Mouse (Mus musculus) yolk sac, embryonic 10.5 days (tissue): Measurements from ENCODE around the gene Dhx40.
"Not testable (repeated sequence)": the region's sequence is repeated elsewhere in the genome, so short reads cannot be mapped to it uniquely, and the experiment has no call there.

Source experiments
- DNase-seq: peaks from one replicate; pipeline ENCODE4 v3.0.0-alpha.2; 2017; ENCODE audit warnings: low spot score

Dhx40 gene

GRCm38 (mm10) chr11:86818928-86819327 is 11.4 kb upstream of the Dhx40 start:
- DNase-seq = no peak

- DNase-seq = not testable (repeated sequence)
Observed at GRCm38 (mm10) chr11:86816288-86816687, 8.7 kb upstream of the Dhx40 start.

DNA sequence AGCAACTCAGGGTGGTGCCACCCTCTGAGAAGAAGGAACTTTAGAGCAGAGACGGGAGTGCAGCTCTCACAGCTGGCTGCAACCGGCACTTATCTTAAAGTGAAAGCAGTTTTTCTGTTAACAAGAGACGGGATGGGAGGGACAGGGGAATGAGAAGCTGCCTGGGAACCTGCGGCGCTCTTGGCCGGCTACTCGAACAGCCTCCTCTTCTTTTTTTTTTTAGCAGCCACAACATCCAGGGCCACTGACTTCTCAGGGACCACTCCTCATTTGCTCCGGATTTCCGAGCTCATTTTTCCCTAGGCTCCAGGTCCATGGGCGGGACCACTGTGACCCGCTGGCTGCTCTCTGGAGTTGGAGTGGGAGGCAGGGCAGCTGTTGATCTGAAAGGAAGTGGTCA is 6.9 kb upstream of the Dhx40 start:
- DNase-seq = not testable (repeated sequence)

DNA sequence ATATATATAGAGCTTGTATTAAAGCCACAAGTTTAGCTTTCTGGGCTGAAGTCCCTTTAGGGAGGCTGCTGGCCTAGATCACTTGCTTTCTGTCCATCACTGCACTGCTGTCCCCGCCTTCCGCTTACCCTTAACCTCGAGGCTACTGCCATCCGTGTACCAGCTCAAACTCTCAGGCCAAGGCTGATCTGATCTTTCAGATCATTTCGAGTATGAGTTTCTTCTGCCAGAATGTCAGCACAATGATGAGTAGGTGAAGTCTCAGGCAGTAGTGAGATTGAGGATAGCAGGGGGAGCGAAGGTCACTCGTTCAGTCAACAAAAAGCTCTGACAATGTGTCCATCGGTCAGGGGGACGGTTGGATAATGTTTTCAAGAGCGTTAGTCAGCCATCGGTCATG is 5.7 kb upstream of the Dhx40 start:
- DNase-seq = not testable (repeated sequence)

DNA sequence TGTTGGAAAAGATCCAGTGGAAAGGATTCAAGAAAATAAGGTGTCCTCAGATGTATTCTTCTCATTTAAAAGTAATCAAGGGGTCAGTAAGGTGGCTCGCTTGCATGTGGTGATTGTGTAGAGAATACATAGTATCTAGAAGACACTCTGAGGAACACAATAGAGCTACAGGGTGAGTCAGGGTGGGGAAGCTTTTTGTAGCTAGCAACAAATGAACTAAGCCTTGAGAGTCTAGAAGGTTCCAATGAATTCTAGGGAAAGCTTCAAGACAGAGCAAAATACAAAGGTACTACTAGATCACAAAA is 3.7 kb upstream of the Dhx40 start:
- DNase-seq = no peak

- no peak for DNase-seq
Observed at GRCm38 (mm10) chr11:86810572-86811325, 3.2 kb upstream of the Dhx40 start.

DNA sequence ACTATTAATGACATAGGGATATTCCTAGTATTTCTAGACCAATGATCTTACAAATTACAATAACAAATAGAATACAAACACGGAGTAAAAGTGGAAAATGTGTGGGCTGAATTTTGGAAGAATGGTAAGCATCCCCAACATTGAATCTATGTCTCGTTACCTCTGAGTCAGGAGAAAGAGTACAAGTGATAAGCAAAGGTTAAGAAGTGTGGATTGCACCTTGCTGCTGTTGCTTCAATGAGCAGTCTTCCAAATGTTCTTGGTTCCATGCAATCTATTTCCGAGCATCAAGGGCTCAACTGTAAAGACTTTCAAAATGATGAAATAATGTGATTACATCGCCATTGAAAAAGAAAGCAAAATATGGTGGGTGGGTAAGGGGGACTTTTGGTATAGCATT is 2.3 kb upstream of the Dhx40 start:
- no peak for DNase-seq

DNA sequence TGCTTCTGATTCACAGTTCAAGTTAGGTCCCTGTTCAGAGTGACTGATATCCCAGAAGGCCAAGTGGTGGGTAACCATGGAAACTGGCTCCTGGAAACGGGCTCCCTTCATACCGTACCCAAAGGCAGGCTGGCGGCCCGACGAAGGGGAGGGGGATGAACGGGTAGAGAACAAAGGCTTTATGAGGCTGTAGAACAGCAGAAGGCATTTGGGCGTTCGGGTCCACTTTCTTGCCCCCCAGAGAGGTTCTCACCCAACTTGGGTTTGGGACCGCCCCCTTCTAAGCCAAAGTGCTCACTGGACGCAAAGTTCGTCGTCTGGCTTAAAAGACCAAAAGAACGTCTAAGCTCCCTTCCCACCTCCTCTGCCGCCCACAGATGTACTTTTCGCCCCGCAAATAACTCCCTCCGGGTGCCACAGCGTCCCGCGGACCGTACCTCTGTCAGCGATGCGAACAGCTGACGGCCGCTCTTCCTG is 507 bp downstream of the Dhx40 start:
- DNase-seq = peak; percentile 62

- DNase-seq = no peak
Observed at GRCm38 (mm10) chr11:86794161-86794560, 13.4 kb downstream of the Dhx40 start.

DNA sequence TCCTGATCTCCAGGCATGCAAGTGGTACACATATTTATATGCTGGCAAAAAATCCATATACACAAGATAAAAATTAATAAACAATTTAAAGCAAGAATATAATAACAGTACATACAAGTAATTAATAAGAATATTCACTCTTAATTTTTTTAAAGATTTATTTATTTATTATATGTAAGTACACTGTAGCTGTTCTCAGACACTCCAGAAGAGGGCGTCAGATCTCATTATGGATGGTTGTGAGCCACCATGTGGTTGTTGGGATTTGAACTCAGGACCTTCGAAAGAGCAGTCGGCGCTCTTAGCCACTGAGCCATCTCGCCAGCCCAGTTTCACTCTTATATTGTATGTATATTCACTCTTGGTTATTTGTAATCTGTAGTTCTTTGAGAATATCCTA is 20.1 kb downstream of the Dhx40 start:
- not testable (repeated sequence) for DNase-seq

DNA sequence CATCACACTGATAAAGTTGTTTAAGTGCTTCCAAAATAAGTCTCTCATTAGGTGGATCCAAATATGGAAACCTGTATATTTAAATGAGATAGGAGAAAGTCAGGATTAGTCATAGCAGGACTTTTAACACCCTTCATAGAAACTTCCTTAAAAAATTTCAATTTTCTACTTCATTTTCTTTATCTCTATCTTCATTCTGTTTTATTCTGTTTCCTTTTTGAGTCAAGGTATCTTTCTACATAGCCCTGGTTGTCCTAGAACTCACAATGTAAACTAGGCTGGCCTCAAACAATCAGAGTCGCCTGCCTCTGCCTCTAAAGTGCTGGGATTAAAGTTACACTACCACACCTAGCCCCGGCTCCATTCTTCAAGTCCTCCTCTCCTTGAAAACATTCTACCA is 21.8 kb downstream of the Dhx40 start:
- no peak for DNase-seq

DNA sequence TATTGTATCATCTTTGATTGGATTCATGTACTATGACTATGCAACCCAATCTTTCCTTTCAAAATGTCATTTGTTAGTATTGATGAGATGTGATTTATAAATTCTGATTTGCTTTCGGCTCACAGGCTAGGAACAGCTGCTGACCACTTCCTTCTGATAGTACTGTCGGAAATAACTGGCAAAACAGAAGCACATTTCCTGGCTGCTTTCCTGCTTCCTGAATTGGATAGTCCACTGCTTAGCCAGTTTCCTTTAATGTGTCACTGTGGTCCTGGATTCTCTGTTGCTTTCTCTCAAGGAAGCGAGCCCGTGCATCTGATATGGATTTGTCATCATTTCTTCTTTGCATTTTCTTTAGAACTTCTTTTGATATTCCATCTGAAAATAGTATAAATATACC is 37.7 kb downstream of the Dhx40 start:
- no peak for DNase-seq

DNA sequence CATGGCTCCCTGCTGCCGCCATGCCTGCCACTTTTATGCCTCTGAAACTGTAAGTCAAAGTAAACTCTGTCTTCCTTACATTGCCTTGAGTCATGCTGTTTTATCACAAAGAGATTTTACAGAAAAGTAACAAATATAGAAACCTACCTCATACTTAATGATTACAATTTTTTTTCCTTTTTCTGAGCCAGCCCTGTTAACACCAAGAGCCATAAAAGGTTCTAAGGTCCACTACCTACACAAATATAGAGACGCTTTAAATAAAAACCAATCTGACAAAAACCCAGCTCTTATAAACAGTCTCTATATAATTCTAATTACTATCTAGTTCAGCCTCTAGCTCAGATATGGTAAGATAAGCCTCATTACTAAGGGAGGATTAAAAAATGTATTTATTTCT is 43.0 kb downstream of the Dhx40 start:
- no peak for DNase-seq

DNA sequence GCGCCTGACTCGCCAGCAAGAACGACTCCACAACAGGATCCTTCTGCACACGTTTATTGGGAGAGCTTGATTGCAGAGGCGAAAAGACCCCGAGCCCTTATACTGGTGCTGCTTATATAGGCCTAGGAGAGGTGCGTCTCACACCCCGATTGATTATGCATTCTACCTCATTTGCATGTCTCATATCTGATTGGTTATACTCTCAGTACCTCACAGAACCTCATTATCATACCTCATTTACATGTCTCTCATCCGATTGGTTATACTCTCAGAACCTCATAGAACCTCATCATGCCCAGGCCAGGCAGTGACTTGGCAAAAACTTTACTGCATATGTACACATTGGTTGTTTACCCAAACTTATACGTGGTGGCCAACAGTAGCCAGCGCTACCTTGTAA is 44.4 kb downstream of the Dhx40 start:
- DNase-seq = not testable (repeated sequence)

- DNase-seq = no peak
Observed at GRCm38 (mm10) chr11:86760357-86760756, 47.2 kb downstream of the Dhx40 start.

DNA sequence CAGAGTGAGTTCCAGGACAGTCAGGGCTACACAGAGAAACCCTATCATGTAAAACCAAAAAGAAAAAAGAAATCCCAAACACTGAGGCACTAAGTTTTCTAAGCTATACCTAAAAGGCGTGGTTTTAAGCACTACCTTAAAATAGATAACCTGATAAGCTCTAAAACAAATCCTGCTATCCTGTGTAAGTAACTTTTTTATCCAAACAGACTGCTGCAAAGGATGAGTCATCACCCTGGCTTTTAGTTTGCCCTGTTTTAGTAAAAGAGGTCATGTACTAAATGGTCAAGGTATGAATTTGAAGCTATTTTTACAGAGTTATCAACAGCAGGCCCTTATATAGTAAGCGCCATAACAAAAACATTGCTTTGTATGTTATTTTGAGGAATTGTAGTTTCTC is 47.7 kb downstream of the Dhx40 start:
- DNase-seq = no peak

GRCm38 (mm10) chr11:86759226-86759625 is 48.3 kb downstream of the Dhx40 start:
- no peak for DNase-seq

DNA sequence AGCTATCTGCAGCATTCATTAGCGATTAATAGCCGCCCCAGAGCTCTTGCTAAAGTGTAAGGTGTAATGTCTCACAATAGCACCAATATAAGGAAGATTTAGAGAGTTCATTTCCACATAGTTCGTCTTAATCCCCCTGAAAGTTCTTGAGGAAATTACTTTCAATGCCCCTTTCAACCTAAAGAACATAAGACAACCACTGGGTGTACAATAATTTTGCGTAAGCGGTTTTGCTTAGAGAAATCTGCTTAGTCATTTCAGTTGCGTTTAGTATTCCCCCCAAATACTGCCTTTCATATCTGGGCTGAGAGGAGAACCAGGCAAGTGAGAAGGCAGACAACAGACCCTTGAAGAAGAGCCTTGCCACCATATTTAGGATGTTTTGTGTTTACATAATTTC is 49.0 kb downstream of the Dhx40 start:
- no peak for DNase-seq

- peak; percentile 98 for DNase-seq
Observed at GRCm38 (mm10) chr11:86757480-86758371, 49.8 kb downstream of the Dhx40 start, which contains the start of gene Cltc. Gene Cltc, minus strand, starts transcription at chr11:86757565.

- DNase-seq = no peak
Observed at GRCm38 (mm10) chr11:86757142-86757479, 50.4 kb downstream of the Dhx40 start.

DNA sequence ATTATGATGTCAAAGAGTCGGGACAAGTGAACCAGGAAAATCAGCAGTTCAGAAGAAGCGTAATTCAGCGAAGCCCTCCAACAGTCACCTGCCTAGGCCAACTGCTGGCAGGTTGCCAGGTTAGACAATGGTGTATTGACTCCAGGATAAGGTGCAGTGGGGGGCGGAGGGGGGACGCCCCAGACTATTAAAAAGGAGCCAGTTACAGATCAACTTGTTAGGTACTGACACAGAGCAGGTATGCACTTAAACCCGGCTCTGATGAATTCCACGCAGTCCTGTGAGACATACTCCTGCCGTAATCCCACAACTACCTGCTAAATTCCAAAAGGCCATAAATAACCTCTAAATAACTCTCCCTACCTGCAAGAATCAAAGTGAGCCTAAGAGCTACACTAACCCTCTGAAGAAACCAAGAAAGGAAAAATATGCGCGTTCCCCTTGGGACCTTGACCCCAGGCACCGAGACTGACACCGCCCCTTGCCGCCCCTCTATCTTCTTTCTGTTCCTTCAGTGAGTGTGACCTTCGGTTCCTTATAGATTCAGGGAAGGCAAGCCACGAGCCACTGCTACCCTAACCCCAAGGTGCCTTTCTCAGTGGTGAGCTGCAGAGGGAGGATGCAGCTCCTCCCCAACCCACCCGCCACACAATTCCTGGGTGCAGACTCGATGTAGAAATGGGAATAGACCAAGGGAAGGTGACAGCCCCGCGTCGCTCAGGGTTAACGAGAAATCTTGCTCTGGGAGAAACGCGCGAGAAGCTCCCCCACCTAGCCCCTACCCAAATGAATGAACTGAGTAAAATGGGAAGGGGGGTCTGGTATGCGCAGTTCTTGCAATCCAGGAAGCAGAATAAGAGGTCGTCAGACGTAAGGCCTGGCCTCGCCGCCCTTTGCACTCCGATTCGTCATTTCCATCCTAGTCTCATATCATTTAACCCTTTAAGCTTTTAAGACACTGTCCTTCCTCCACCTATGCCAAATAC is 51.1 kb downstream of the Dhx40 start:
- peak; percentile 69 for DNase-seq

GRCm38 (mm10) chr11:86752404-86752803 is 55.1 kb downstream of the Dhx40 start:
- no peak for DNase-seq
